Mouse (Mus musculus) hindbrain, postnatal 0 days (tissue): ENCODE measurements around the gene Mab21l3. TPM values are rescaled to one million over a fixed set of nuclear protein-coding genes. Genes with fewer than 3 reads are reported as not detected.

ENCODE experiments used
- ATAC-seq: fragments of 200-750 bp; cut with Nextera tagmentation; 2 replicates; pipeline ENCODE4 v1.8.0; 2017; ENCODE audit warnings: mild to moderate bottlenecking, moderate TSS enrichment, moderate library complexity
- DNase-seq: peaks from one replicate; pipeline ENCODE4 v3.0.0-alpha.2; 2015; ENCODE audit warnings: low spot score
- H3K27ac ChIP-seq: fragments of 300-500 bp; sonication (generic); 2 replicates; pipeline ENCODE4 v1.5.1; 2014; ENCODE audit warnings: mild to moderate bottlenecking
- H3K27me3 ChIP-seq: fragments of 300-500 bp; sonication (generic); 2 replicates; pipeline ENCODE4 v1.6.1; 2014; ENCODE audit warnings: low read length, mixed read lengths; ENCODE audit not compliant: insufficient read depth
- H3K36me3 ChIP-seq: fragments of 300-500 bp; sonication (generic); 2 replicates; pipeline ENCODE4 v1.6.1; 2014; ENCODE audit warnings: low read length, mixed read lengths; ENCODE audit not compliant: insufficient read depth
- H3K4me1 ChIP-seq: fragments of 300-500 bp; sonication (generic); 2 replicates; pipeline ENCODE4 v1.6.1; 2014; ENCODE audit warnings: antibody characterized with exemption, low read length, mixed read lengths; ENCODE audit not compliant: insufficient read depth
- H3K4me2 ChIP-seq: fragments of 300-500 bp; sonication (generic); 2 replicates; pipeline ENCODE4 v1.6.1; 2014; ENCODE audit warnings: low read depth, mild to moderate bottlenecking, low read length, moderate library complexity, mixed read lengths
- H3K4me3 ChIP-seq: fragments of 300-500 bp; sonication (generic); 2 replicates; pipeline ENCODE4 v1.5.1; 2014; ENCODE audit warnings: low read length
- H3K9ac ChIP-seq: fragments of 300-500 bp; sonication (generic); replicated peaks from 2 replicates; pipeline ENCODE4 v1.6.1; 2014; ENCODE audit warnings: mild to moderate bottlenecking, low read length, moderate library complexity, mixed read lengths
- H3K9me3 ChIP-seq: fragments of 300-500 bp; sonication (generic); 2 replicates; pipeline ENCODE4 v1.6.1; 2016; ENCODE audit warnings: low read length, mixed read lengths
- CTCF ChIP-seq: IDR thresholded peaks from 2 replicates; pipeline ENCODE4 v1.5.1; 2016; ENCODE audit warnings: antibody characterized with exemption, control low read depth, low read depth
- WGBS: fragments of 180-500 bp; shearing (Covaris S2); extraction: QIAGEN DNeasy Blood & Tissue Kit; methylation state at CpG from one replicate; pipeline ENCODE4 v1.1.7; 2014; 5-methylcytosine and 5-hydroxymethylcytosine counted together
- polyA plus RNA-seq: library from polyadenylated mRNA; unstranded; fragments of >200 nt; fragmentation: Nextera tagmentation; extraction: Ambion mirVana; gene quantifications from 2 replicates; pipeline ENCODE4 v1.2.1, GENCODE M21; 2015
- total RNA-seq: library from RNA; depleted of rRNA; stranded (reverse); fragments of >200 nt; gene quantifications from 2 replicates; pipeline ENCODE4 v1.2.3, GENCODE M21; 2014

Mab21l3 gene
- total and polyA plus RNA-seq, 2 experiments from 2014 or later: 0.04 to 0.10 TPM

DNA sequence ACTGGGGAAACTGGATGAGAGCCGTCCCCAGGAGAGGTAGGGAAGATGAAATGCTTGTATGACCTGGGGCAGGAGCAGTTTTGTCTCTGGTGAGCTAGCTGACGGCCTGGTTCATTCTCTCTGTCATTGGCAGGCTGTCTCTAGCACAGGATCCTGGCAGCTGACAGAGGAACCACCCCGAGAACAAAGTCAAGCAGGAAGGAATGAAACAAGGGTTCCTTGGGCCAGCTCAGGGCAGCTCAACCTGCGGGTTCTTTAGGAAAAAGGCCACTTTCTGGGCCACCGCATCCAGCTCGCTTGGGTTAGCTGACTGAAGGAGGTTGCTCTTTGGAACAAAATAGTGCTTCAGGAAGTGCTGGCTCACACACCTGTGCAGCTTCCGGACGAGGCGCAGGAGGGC is 34.0 kb downstream of the Mab21l3 start:
- Histone ChIP-seq H3K4me3 (no peak overlapping the region), H3K9me3 (peaks cover 2% of the 10 kb centered on the region; the same call in 1 of the 2 replicates), H3K36me3 (no peaks in the 10 kb centered on the region), H3K4me1 (no peaks in the 10 kb centered on the region), H3K27me3 (no peaks in the 10 kb centered on the region), H3K9ac (no peak overlapping the region), H3K27ac (no peak overlapping the region), H3K4me2 (no peak overlapping the region)
- no peak for DNase-seq
- TF ChIP-seq CTCF: no peak
- no peak for ATAC-seq
- WGBS: 82% methylated on average over 9 of the region's 9 CpGs

DNA sequence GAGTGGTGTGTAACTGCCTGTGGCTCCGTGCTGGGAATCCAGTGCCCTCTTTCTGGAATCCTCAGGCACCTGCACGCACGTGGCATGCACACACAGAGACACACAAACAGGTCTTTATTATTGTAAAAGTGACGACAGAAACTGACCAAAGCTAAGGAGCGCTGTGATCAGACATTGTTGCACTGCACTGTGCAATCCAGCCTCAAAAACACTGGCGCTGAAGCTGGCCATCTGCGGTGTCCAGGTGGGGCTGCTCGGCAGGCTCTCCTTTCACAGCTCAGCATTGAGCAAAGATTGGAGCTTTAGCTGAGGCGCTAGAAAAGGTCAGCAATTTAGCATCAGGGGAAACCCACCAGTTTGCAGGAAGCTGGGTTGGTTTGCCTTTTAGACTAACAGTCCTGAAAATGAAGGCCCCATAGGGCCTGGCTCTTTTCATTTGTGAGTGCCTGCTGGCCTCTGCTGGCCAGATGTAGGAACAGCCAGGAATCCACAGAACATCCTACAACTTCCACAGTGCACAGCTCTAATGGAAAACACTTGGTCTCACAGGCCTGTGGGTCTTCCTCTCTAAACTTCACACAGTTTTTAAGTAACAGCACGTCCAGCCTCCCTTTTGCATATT is 36.3 kb downstream of the Mab21l3 start:
- H3K4me3 ChIP-seq: no peak overlapping the region
- WGBS: 60% methylated on average over 10 of the region's 10 CpGs

GRCm38 (mm10) chr3:101811931-101812330 is 36.8 kb downstream of the Mab21l3 start:
- WGBS: 77% methylated on average over 4 of the region's 4 CpGs
- H3K4me3 ChIP-seq: no peak overlapping the region
- no peaks in the 10 kb centered on the region for H3K36me3 ChIP-seq
- no peaks in the 10 kb centered on the region for H3K9me3 ChIP-seq
- DNase-seq: no peak
- H3K4me1 ChIP-seq: 0 out of 2 replicates have a peak, but pooled peaks cover 4% of the 10 kb centered on the region
- no peak overlapping the region for H3K27ac ChIP-seq
- no peak overlapping the region for H3K4me2 ChIP-seq
- TF ChIP-seq CTCF: no peak
- no peaks in the 10 kb centered on the region for H3K27me3 ChIP-seq
- ATAC-seq: no peak
- no peak overlapping the region for H3K9ac ChIP-seq

More for the DNA sequence above, 36.3 kb downstream of the Mab21l3 start:
- ATAC-seq: peak; percentile 89
- H3K4me2 ChIP-seq: no peak overlapping the region
- H3K27me3 ChIP-seq: no peaks in the 10 kb centered on the region
- no peaks in the 10 kb centered on the region for H3K9me3 ChIP-seq
- no peaks in the 10 kb centered on the region for H3K36me3 ChIP-seq
- H3K27ac ChIP-seq: no peak overlapping the region
- H3K9ac ChIP-seq: no peak overlapping the region
- TF ChIP-seq CTCF: peak; percentile 94
- DNase-seq: peak; percentile 89
- H3K4me1 ChIP-seq: 0 out of 2 replicates have a peak, but pooled peaks cover 1% of the 10 kb centered on the region

DNA sequence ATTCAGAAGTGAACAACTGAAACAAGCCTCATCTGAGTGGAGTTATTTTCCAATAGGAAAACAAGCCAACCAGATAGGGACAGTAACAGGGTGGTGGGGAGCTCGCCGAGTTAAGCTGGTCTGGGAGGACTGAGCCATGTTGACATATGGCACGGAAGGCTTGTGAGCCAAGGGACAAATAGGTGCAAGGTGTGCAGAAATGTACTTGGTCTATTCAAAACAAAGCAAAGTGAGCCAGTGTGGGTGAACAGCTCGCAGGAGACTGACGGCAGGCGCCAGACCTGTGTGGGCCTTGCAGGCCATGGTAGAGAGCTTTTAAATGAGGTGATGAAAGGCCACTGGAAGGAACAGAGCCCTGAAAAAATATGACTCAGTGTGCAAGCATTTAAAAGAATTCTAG is 41.1 kb downstream of the Mab21l3 start:
- H3K36me3 ChIP-seq: no peaks in the 10 kb centered on the region
- H3K27ac ChIP-seq: no peak overlapping the region

GRCm38 (mm10) chr3:101806941-101807340 is 41.8 kb downstream of the Mab21l3 start:
- Histone ChIP-seq H3K4me2 (no peak overlapping the region), H3K27me3 (no peaks in the 10 kb centered on the region), H3K36me3 (no peaks in the 10 kb centered on the region), H3K27ac (0 out of 2 replicates have a peak overlapping the region, but pooled peaks have one; percentile 3), H3K4me3 (no peak overlapping the region), H3K9me3 (no peaks in the 10 kb centered on the region), H3K4me1 (0 out of 2 replicates have a peak, but pooled peaks cover 17% of the 10 kb centered on the region), H3K9ac (no peak overlapping the region)
- WGBS: 26% methylated on average over 4 of the region's 4 CpGs
- no peak for TF ChIP-seq CTCF
- peak; percentile 80 for DNase-seq
- ATAC-seq: peak; percentile 80

More for the DNA sequence above, 41.1 kb downstream of the Mab21l3 start:
- DNase-seq: no peak
- WGBS: 76% methylated on average over 6 of the region's 6 CpGs
- H3K4me3 ChIP-seq: no peak overlapping the region
- H3K9me3 ChIP-seq: no peaks in the 10 kb centered on the region
- H3K27me3 ChIP-seq: no peaks in the 10 kb centered on the region
- no peak overlapping the region for H3K9ac ChIP-seq
- no peak for TF ChIP-seq CTCF
- no peak for ATAC-seq
- 0 out of 2 replicates have a peak, but pooled peaks cover 17% of the 10 kb centered on the region for H3K4me1 ChIP-seq
- H3K4me2 ChIP-seq: no peak overlapping the region

GRCm38 (mm10) chr3:101806149-101806548 is 42.6 kb downstream of the Mab21l3 start:
- Histone ChIP-seq H3K4me3 (no peak overlapping the region), H3K9me3 (no peaks in the 10 kb centered on the region), H3K4me2 (no peak overlapping the region), H3K4me1 (0 out of 2 replicates have a peak, but pooled peaks cover 17% of the 10 kb centered on the region), H3K27ac (peak overlapping the region; percentile 3; the same call in 1 of the 2 replicates), H3K27me3 (no peaks in the 10 kb centered on the region), H3K9ac (no peak overlapping the region), H3K36me3 (no peaks in the 10 kb centered on the region)
- TF ChIP-seq CTCF: peak; percentile 96
- ATAC-seq (peak; percentile 84), DNase-seq (peak; percentile 91)
- 4% methylated on average over 16 of the region's 16 CpGs for WGBS

DNA sequence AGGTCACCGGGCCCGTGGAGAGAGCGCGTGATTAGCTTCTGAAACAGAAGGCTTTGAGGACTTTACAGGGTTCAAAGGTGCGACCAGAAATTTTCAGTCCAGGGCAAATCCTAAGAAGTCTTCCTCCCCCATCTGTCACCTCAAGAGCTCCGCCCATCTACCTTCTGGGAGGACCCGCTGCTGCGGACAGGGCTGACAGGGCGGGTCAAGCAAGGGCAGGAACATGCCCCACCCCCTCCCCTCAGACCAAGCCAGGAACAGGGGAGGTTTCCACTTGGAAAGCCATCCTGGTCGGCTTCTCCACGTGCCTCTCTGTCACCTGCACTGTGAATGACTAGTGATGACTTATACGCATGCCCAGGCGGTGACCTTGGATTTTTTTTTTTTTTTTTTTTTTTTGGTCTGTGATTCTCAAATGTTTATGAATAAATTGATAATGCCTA is 43.2 kb downstream of the Mab21l3 start:
- peak; percentile 33; the same call in 1 of the 2 replicates for ATAC-seq

More for the DNA sequence above, 43.2 kb downstream of the Mab21l3 start:
- Histone ChIP-seq H3K27me3 (no peaks in the 10 kb centered on the region), H3K9me3 (no peaks in the 10 kb centered on the region), H3K9ac (no peak overlapping the region), H3K4me3 (no peak overlapping the region), H3K4me2 (no peak overlapping the region), H3K4me1 (0 out of 2 replicates have a peak, but pooled peaks cover 17% of the 10 kb centered on the region), H3K36me3 (no peaks in the 10 kb centered on the region), H3K27ac (no peak overlapping the region)
- no peak for TF ChIP-seq CTCF
- no peak for DNase-seq
- WGBS: 36% methylated on average over 13 of the region's 13 CpGs
